Mouse (Mus musculus): Measurements from ENCODE around the gene Zfp616. TPM values are rescaled to one million over a fixed set of nuclear protein-coding genes. Genes with fewer than 3 reads are reported as not detected.

Zfp616 gene
- total RNA-seq (2021), result not detected
- long read RNA-seq, experiment 1, result 0 reads
- long read RNA-seq, experiment 2, result 0 reads

- no peak for DNase-seq (ENCODE audit: low spot score in 2 of 2)
Measured at GRCm38 (mm10) chr11:74069655-74070054, at the start of gene Zfp616. Gene Zfp616 (plus strand): TSS chr11:74069955.

- DNase-seq (ENCODE audit: low spot score in 2 of 2), result no peak
Measured at GRCm38 (mm10) chr11:74051347-74051746, 18.4 kb upstream of the Zfp616 start.

- DNase-seq (ENCODE audit: low spot score in 2 of 2), result no peak
Measured at GRCm38 (mm10) chr11:74056451-74056850, 13.3 kb upstream of the Zfp616 start, which contains the start of the genes Olfr139 and Olfr399. Gene Olfr139 (minus strand): TSS chr11:74056551. Gene Olfr399 (minus strand): TSS chr11:74056615.

- no peak for DNase-seq (ENCODE audit: low spot score in 2 of 2)
Measured at GRCm38 (mm10) chr11:74100724-74101123, 31.0 kb downstream of the Zfp616 start.

GRCm38 (mm10) chr11:74101507-74101906, 31.8 kb downstream of the Zfp616 start:
- no peak for DNase-seq (ENCODE audit: low spot score in 2 of 2)

- DNase-seq (ENCODE audit: low spot score in 2 of 2), result no peak
Measured at GRCm38 (mm10) chr11:74105066-74105465, 35.3 kb downstream of the Zfp616 start.

- no peak for DNase-seq (ENCODE audit: low spot score in 2 of 2)
Measured at GRCm38 (mm10) chr11:74113412-74113811, 43.7 kb downstream of the Zfp616 start, which contains the start of gene Olfr401. Gene Olfr401 (plus strand): TSS chr11:74113712.

Other genes with a start within 250 kb of the Zfp616 start
- not detected for gene Olfr393, start 218.5 kb upstream of the Zfp616 start, total RNA-seq (2021)
- not detected for gene Olfr394, start 179.2 kb upstream of the Zfp616 start, total RNA-seq (2021)
- gene Olfr395, start 160.7 kb upstream of the Zfp616 start, total RNA-seq (2021), result not detected
- not detected for gene Olfr23, start 133.3 kb upstream of the Zfp616 start, total RNA-seq (2021)
- not detected for gene Olfr397, start 109.1 kb upstream of the Zfp616 start, total RNA-seq (2021)
- gene Olfr398, start 79.5 kb upstream of the Zfp616 start, total RNA-seq (2021), result not detected
- gene Olfr139, start 13.4 kb upstream of the Zfp616 start, total RNA-seq (2021), result not detected
- gene Olfr399, start 13.3 kb upstream of the Zfp616 start, total RNA-seq (2021), result not detected
- gene Olfr401, start 43.8 kb downstream of the Zfp616 start, total RNA-seq (2021), result not detected
- not detected for gene Olfr402, start 83.6 kb downstream of the Zfp616 start, total RNA-seq (2021)
- not detected for gene Olfr403, start 116.3 kb downstream of the Zfp616 start, total RNA-seq (2021)
- not detected for gene Olfr43, start 141.4 kb downstream of the Zfp616 start, total RNA-seq (2021)
- gene Olfr406, start 189.9 kb downstream of the Zfp616 start, total RNA-seq (2021), result not detected
- gene Olfr59, start 213.8 kb downstream of the Zfp616 start, total RNA-seq (2021), result not detected